Mouse (Mus musculus) liver, adult (tissue): ENCODE data around the gene Fbxw9.

Experiments
- GATA4 ChIP-seq: IDR thresholded peaks from 2 replicates; pipeline ENCODE4 v1.6.1; 2014; ENCODE audit warnings: mild to moderate bottlenecking, low read length; ENCODE audit not compliant: insufficient replicate concordance

Gene Fbxw9

GRCm38 (mm10) chr8:85096196-85096595 is 36.3 kb downstream of the Fbxw9 start:
- no peak for TF ChIP-seq GATA4

- no peak for TF ChIP-seq GATA4
Measured at GRCm38 (mm10) chr8:85096850-85097249, 37.0 kb downstream of the Fbxw9 start.

DNA sequence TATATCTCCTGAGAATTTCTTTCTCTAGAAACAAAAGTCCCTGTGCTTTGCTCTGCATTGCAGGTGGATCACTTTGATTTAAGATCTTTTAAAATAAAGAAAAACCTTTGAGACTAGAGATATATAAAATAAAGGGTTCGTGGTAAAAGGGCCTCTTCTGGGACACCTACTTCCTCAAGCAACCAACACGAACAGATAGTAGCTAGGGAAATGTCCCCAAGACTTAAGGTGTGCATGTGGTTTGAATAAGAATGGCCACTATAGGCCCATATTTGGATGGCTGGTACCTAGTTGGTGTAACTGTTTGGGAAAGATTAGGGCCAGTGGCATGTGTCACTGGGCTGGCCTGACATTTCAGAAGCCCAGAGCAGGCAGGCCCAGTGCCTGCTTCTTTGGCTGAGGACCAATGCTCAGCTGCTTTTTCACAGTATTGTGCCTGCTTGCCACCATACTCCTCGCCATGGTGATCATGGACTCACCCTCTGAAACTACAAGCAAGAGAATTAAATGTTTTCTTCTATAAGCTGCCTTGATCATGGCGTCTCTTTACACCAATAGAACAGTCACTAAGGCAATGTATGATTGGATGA is 40.3 kb downstream of the Fbxw9 start:
- no peak for TF ChIP-seq GATA4

GRCm38 (mm10) chr8:85113241-85113640 is 53.4 kb downstream of the Fbxw9 start:
- TF ChIP-seq GATA4, result no peak

GRCm38 (mm10) chr8:85115501-85115900 is 55.6 kb downstream of the Fbxw9 start:
- no peak for TF ChIP-seq GATA4
